Mouse (Mus musculus) left cerebral cortex, postnatal 4 days (tissue): ENCODE measurements around the gene Agtpbp1. TPM values are rescaled to one million over a fixed set of nuclear protein-coding genes. Genes with fewer than 3 reads are reported as not detected.

ENCODE experiments used
- DNase-seq: peaks from one replicate; pipeline ENCODE4 v3.0.0-alpha.2; 2022
- intact Hi-C: fragments of 180-260 bp; cut with DNase I; formaldehyde crosslinking; loops from one replicate; pipeline ENCODE4 v1.15.1; 2025
- total RNA-seq, 2 experiments: library from RNA; stranded (reverse); gene quantifications; 2 replicates each; pipeline ENCODE4 v1.2.3; 2021

Agtpbp1 gene
- total RNA-seq, 2 experiments from 2014 or later: 329 to 336 TPM

DNA sequence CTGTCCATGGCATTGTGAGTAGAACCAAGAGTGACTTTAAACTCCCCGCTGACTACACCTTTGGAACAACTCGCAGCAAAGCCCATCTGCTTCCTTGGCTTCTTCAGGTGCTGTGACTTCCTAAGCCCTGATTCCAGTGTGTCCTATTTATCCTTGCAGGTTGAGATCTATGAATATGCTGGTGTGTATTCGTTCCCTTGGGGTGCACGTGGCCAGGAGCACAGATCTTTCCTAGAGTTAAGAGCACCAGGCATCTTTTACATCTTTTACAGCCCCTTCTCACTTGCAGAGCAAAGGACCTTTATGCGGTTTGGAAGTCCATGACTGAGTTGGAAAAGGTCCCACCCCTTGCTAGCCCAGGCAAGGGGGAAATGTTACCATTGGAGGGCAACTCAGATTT is 139.8 kb downstream of the Agtpbp1 start:
- no peak for DNase-seq
- intact Hi-C loops: no loop called here

DNA sequence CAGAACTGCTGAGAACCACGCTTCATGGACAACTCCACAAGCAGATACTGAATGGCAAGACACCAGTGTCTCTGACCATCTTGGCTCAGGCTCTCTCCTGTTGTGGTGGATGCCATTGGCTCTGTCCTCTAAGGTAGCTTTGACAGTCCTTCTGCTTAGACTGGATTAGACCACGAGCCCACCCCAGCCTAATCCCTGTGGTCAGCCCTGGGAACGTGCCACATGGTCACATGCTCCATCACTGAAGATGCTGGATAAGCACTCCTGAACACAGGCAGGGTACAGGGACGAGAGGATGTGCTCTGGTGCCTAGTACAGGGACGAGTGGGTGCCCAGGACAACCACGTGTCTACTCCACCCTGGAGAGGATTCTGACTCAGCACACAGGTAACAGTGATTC is 140.7 kb downstream of the Agtpbp1 start:
- intact Hi-C loops: no loop called here
- DNase-seq: peak; percentile 16

DNA sequence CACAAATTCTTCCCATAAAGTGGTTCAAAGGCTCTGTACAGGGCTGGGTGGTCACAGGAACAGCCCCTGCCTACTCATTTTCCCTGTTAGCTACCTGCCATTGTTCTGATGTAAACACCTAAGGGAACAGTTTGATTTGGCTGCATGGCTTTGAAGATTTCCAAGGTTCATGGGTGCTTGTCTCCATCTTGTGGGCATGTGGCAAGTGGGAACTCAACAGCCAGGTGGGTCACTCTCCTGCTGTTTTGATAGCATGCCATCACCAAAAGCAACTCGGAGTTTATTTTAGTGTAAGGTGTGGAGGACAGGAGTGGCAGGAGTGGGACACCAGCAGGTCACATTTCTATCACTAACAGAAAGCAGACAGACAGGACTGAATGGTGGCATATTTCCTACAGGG is 145.3 kb downstream of the Agtpbp1 start:
- intact Hi-C loops: no loop called here
- DNase-seq: no peak

DNA sequence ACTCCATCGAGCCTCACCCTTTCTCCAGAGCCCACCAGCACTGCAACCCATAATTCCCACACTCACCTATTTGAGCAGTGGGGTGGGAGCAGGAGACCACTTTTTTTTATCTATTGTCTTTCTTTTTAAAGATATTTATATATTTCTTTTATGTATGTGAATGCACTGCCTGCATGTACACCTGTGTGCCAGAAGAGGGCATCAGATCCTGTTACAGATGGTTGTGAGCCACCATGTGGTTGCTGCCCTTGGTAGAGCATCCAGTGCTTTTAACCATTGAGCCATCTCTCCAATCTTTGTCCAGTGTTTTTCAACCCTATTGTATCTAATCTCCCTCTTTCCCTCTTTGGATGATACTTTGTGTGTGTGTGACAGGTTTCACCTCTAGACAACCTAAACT is 150.5 kb downstream of the Agtpbp1 start:
- DNase-seq: no peak
- intact Hi-C loops: no loop called here

DNA sequence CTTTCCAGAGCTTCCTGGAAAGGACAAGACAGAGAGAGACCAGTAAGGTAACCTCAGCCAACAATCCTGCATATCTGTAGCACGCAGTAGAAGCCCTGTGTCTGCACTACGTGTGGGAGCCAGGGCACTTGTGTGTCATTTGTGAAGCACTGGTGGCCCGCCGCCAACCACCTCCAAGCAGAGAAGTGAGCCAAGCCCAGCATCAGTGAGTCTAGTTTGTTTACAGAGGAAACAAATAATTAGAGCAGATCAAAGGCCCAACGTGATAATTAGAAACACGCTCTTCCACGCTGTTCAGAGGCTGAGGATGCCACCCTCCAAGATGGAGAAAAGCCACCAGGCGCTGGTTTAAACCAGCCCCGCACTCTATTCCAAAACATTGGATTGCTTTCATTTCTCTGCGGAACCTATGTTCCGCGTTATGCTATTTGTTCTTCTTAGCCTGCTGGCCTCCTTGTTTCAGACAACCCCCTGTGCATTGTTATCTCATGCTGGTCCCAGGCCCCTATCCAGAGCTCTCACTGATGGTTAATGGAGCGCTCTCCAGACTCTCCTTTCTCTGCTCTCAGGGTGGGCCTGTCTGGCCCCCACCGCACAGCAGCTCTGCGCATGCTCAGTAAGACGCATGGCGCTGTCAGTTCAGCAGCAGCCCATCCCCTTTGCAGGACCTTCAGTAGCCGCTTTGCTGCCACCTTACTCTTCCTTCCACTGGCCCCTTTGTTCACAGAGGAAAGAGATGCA is 153.7 kb downstream of the Agtpbp1 start:
- intact Hi-C loops: loop anchor here (2.0 kb wide), 1 partner anchor 52 kb away; no protein-coding TSS in a partner anchor
- peak; percentile 77 for DNase-seq

DNA sequence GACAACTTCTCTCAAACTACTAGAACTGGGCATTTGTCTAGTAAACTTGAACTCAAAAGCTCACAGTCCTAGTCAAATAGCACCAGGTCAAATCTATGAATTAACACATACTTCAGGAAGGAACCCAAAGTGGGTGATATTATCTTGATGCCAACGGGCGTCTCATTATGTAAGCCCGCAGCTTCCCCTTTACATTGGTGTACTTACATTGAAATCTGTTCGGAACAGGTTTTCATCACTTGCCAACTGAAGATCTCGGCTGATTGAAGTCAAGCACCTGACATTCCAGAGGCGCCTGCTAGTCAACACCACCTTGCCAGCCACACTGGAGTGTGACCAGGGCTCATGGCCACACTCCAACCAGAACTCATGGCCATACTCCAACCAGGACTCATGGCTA is 155.7 kb downstream of the Agtpbp1 start:
- intact Hi-C loops: no loop called here
- no peak for DNase-seq

DNA sequence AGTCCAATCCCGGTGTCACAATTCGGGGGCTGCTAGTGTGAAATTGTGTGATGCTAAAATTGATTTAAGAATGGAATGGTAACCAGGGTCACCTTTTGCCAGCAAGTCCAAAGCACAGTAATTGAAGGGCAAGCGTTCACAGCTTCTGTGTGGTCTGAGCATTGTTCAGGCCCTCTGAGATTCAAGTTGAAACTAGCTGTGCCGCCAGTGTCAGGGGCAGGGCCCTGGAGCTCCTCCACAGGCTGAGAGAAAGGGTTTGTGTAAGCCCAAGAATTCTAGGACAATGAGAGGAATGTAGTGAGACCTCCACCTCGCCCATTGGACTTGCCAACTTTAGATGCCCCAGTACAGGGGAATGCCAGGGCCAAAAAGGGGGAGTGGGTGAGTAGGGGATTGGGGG is 161.2 kb downstream of the Agtpbp1 start:
- intact Hi-C loops: no loop called here
- DNase-seq: no peak

DNA sequence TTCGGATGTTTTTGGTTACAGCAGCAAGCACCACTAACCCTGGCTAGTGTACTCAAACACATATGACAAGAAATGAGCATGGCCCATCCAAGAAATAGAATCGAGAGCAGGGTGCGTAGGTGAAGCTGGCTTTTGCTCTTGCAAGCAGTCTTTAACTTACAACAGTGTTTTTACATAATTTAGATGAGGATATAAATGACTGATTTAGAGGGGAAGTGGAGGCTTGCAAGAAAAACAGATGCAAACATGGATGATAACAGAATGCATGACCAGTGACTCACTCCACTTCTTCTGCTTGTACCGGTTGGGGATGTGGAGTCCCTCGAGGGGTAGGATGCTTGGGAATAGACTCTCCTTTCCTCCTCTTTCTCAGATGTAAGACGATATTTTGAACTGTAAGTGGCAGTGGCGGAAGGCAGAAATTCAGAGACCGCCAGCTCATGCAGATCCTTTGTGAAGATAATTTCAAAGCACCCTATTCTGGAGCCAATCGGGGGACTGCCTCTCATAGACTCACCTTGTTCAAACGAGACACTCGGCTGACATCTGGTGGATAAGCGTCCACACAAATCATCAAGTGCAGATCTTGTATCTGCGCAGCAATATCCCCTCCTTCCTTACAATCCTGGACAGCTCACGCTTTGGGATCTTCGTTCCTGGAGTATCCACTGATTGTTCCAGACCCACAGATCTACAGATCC is 168.3 kb downstream of the Agtpbp1 start:
- intact Hi-C loops: no loop called here

DNA sequence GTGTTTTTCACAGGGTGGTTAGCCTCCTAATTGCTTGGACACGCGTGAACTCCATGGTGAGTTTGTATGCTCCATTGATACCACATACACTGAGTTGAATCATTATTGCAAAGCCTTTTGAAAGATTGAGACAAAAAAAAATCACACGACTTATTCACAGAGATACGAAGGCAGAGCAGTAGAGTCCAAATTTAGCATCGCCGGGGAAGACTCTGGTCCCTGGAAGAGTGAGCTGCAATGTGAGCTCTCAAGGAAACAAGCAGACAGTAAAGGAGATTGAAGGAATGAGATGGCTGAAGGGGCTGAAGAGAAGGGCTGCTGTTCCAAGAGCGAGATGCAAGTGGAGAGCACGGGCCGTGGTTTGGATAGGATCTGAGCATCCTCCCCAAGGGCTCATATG is 171.1 kb downstream of the Agtpbp1 start:
- no peak for DNase-seq
- intact Hi-C loops: no loop called here

More for the DNA sequence above, 168.3 kb downstream of the Agtpbp1 start:
- no peak for DNase-seq

DNA sequence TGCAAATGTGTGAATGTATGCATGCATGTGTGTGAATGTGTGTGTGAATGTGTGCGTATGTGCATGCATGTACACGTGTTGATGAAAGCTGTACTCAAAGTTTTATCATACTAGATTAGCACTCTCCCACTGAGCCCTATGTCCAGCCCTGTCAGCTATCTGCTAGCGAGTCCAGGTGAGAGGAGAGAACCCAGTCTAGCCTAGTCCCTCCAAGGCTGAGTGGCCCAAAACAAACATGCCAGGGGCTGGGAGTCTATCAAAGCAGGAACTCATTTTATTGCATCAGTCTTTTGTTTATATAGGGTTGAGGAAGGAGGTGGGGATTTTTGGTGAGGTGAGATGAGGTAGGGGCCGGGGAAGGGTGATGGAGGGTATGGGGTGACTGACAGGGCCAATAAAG is 172.4 kb downstream of the Agtpbp1 start:
- intact Hi-C loops: no loop called here
- no peak for DNase-seq

DNA sequence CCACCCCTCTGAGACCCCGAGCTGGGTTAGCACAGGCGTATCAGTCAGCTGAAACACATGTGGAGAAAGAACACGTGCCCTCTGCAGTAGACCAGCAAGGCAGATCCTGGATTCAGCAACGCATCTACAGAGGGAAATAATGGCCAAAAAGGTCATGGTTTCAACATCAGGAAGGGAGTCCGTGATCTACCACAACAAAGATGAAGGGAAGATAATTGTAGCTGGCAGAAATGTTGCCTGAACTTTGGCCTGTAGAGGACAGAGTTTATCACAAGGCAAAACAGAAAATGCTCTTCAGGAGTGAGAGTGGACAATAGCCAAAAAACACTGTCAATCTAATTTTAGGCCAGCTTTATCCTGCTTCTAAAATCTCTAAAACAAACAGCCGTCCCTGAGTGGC is 177.8 kb downstream of the Agtpbp1 start:
- DNase-seq: no peak
- intact Hi-C loops: no loop called here

DNA sequence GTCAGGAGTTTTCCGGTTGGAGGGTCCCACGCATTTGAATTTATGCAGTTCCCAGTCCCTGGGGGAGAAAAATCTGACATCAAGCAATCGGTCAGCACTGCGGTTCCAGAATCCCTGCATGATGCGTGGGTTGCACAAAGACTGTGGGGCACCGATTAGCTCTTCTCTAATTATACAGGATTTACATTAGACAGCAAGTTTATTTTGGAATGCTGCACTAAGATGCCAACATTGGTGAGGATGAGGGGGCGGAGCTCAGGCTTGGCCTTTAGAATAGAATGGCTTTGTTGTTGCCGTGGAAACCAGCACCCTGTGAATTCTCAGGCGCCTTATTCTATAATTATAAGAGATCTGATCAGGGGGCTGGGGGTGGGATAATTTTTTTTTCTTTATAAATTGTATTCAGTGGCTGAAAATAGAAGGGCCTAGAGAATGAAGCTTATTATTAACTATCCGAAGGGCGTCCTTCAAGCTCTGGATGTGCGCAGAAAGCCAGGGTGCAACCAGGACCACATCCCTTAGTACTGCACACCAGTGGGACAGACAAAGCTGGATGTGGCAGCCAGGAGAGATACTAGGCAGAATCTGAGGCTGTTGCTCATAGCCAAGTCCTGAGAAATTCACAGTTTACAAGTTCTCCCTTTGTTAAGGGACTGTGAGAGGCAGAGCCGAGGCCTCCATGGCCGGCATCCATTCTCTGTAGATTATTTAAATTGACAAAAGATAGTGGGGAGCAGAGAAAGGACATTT is 182.8 kb downstream of the Agtpbp1 start:
- no peak for DNase-seq
- intact Hi-C loops: no loop called here

DNA sequence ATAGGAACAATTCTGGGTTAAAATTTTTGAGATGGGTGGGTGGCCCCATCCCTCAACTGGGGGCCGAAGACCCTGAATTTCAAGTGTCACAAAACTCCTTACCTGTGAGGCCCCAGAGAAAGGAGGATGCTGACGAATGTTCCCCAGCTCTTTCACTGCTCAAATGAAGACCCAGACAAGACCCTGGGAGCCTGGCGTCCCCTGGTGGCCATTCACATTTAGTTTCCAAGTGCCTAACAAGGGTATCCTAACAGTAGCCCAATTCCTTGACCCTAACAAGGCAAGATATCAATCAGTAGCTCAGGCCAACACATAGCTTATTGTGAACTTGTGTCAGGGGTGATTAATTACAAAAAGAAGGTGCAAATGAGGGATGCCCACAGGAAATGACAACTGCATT is 187.5 kb downstream of the Agtpbp1 start:
- DNase-seq: peak; percentile 74
- intact Hi-C loops: no loop called here

Other genes starting within 250 kb of the Agtpbp1 start
- gene Naa35, start within 50 bp of the Agtpbp1 start, total RNA-seq: 100 to 1,000 TPM; 129 to 143 TPM
- gene Golm1, start 90.6 kb upstream of the Agtpbp1 start, total RNA-seq: 10 to 100 TPM; 15.5 to 16.5 TPM
- gene 4921517D22Rik, start 108.9 kb upstream of the Agtpbp1 start, total RNA-seq: not detected
- gene Spata31d1a, start 125.1 kb upstream of the Agtpbp1 start, total RNA-seq: under 1 TPM; 0.46 to 0.48 TPM
- not detected for gene Spata31d1b, start 127.1 kb upstream of the Agtpbp1 start, total RNA-seq
- under 1 TPM in 1 of 2 experiments, not detected in 1; 0.08 TPM for gene Spata31d1d, start 146.5 kb upstream of the Agtpbp1 start, total RNA-seq
- under 1 TPM; 0.18 to 0.42 TPM for gene 1700014D04Rik, start 161.5 kb upstream of the Agtpbp1 start, total RNA-seq
- gene Isca1, start 184.6 kb upstream of the Agtpbp1 start, total RNA-seq: 10 to 100 TPM; 74.4 to 76.6 TPM
- not detected for gene Gm49354, start 197.0 kb upstream of the Agtpbp1 start, total RNA-seq
- gene Tut7, start 237.9 kb upstream of the Agtpbp1 start, total RNA-seq: 10 to 100 TPM; 66.2 to 70.8 TPM